Mouse (Mus musculus): ENCODE measurements around the gene Slc35e3. TPM values are rescaled to one million over a fixed set of nuclear protein-coding genes. Genes with fewer than 3 reads are reported as not detected.

Gene Slc35e3
- 26.4 and 26.9 TPM in 2 replicates for polyA plus RNA-seq (2015; fragmentation: Nextera tagmentation; extraction: Ambion mirVana)

- peaks cover 22% of the 10 kb centered on the region for H3K4me1 ChIP-seq
- H3K27me3 ChIP-seq (replicated peaks) = no peaks in the 10 kb centered on the region
- peak within 1 kb of the TSS; percentile 61 for H3K4me3 ChIP-seq (replicated peaks)
- 14% methylated on average over 46 of the region's 46 CpGs for WGBS
- peak within 1 kb of the TSS; percentile 71 for H3K4me2 ChIP-seq
- peak within 1 kb of the TSS; percentile 67 for H3K27ac ChIP-seq (replicated peaks)
- H3K9me3 ChIP-seq (replicated peaks) = no peaks in the 10 kb centered on the region
- peak; percentile 97 for ATAC-seq (ENCODE audit: low FRiP score)
- H3K36me3 ChIP-seq = peaks cover 15% of the 10 kb centered on the region
- H3K9ac ChIP-seq (replicated peaks) = peak within 1 kb of the TSS; percentile 77
These were observed at the start of gene Slc35e3 for GRCm38 (mm10) chr10:117746297-117746883. Gene Slc35e3, minus strand, starts transcription at chr10:117746365.

GRCm38 (mm10) chr10:117795206-117795605 lies 49.0 kb upstream of the Slc35e3 start:
- 0 out of 2 replicates have a peak, but pooled peaks cover 3% of the 10 kb centered on the region for H3K9me3 ChIP-seq (replicated peaks)
- H3K4me2 ChIP-seq = no peak overlapping the region
- no peak overlapping the region for H3K9ac ChIP-seq (replicated peaks)
- 80% methylated on average over 4 of the region's 4 CpGs for WGBS
- H3K27ac ChIP-seq (replicated peaks) = no peak overlapping the region
- H3K4me3 ChIP-seq (replicated peaks) = no peak overlapping the region
- no peaks in the 10 kb centered on the region for H3K27me3 ChIP-seq (replicated peaks)
- no peak for ATAC-seq (ENCODE audit: low FRiP score)
- peaks cover 21% of the 10 kb centered on the region for H3K4me1 ChIP-seq
- no peaks in the 10 kb centered on the region for H3K36me3 ChIP-seq

- H3K9ac ChIP-seq (replicated peaks) = 0 out of 2 replicates have a peak overlapping the region, but pooled peaks have one; percentile 48
These were observed 47.4 kb upstream of the Slc35e3 start for GRCm38 (mm10) chr10:117793436-117794030.

DNA sequence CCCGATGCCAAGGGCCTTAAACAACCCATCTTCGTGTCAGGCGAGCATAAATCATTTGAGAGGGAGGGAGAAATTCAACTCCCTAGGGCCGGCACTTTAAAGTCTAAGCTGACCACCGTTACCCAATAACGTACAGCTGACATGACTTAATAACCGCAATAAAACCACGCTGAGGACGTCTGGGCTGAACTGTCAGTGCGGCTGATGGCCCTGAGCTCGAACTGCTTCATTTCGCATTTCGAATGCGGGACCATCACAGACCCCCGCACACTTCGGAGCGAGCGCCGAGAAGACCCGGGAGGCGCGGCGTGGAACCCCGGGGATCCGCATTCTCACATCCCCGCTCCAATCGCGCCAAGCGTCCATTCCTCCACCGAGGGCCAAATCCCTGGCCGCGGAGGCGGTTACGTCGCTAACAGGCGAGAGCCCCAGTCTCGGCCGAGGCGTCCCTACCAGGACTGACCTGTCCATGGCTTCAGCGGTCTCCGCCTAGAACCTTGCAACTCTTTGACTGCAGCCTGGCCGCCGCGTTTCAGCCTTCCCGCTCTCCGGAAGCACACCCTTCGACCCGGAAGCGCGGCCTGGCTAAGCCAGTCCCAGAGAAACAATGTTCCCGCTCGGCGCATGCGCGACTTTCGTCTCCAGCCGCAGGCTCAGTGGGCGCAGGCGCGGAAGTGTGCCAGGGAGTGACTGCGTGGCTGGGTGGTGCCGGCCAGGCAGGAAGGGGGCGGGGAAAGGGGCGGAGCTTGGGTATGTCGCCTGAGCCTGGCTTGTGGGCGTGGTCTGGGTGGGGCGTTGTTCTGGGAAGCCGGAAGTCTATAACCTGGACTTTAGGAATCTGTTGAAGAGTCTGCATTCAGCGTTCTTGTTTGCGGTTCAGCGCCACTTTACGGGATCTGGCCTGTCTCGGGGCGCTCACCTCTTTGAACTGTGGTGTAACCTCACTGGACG lies 46.3 kb upstream of the Slc35e3 start, which contains the start of gene Nup107:
Gene Nup107 (minus strand): TSS at position 565 of the 951 bp plus-strand sequence.
- Histone ChIP-seq H3K4me3 (replicated peaks) (peak within 1 kb of the TSS; percentile 93), H3K27me3 (replicated peaks) (no peaks in the 10 kb centered on the region), H3K36me3 (peaks cover 5% of the 10 kb centered on the region; the same call in 1 of the 2 replicates), H3K27ac (replicated peaks) (peak within 1 kb of the TSS; percentile 79), H3K4me2 (peak within 1 kb of the TSS; percentile 85), H3K9ac (replicated peaks) (peak within 1 kb of the TSS; percentile 72), H3K4me1 (peaks cover 21% of the 10 kb centered on the region), H3K9me3 (replicated peaks) (0 out of 2 replicates have a peak, but pooled peaks cover 3% of the 10 kb centered on the region)
- under 1% methylated on average over 75 of the region's 75 CpGs for WGBS
- peak; percentile 98 for ATAC-seq (ENCODE audit: low FRiP score)

More at GRCm38 (mm10) chr10:117793436-117794030, 47.4 kb upstream of the Slc35e3 start:
- Histone ChIP-seq H3K36me3 (no peaks in the 10 kb centered on the region), H3K4me3 (replicated peaks) (peak overlapping the region; percentile 93), H3K27me3 (replicated peaks) (no peaks in the 10 kb centered on the region), H3K4me1 (peaks cover 21% of the 10 kb centered on the region), H3K4me2 (peak overlapping the region; percentile 85), H3K9me3 (replicated peaks) (0 out of 2 replicates have a peak, but pooled peaks cover 3% of the 10 kb centered on the region), H3K27ac (replicated peaks) (peak overlapping the region; percentile 79)
- no peak for ATAC-seq (ENCODE audit: low FRiP score)
- 85% methylated on average over 11 of the region's 11 CpGs for WGBS

DNA sequence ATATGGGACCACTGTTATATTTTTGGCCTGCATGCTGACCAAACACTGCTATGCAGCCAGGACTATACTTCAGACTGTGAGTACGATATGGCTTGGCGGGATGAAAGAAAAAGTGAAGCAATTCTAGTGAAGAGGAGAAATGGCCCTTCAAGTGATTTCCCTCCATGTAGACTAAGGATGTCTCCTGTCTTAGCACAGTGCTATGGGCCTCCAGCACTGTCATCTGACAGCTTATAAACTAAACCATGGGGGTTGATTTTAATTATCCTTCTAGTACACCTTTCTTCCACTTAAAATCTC lies 45.0 kb upstream of the Slc35e3 start:
- H3K4me2 ChIP-seq = peak overlapping the region; percentile 85; the same call in 1 of the 2 replicates
- ATAC-seq (ENCODE audit: low FRiP score) = no peak
- H3K27me3 ChIP-seq (replicated peaks) = no peaks in the 10 kb centered on the region
- WGBS = 95% methylated on average over 2 of the region's 2 CpGs
- no peak overlapping the region for H3K9ac ChIP-seq (replicated peaks)
- no peaks in the 10 kb centered on the region for H3K9me3 ChIP-seq (replicated peaks)
- H3K4me1 ChIP-seq = peaks cover 21% of the 10 kb centered on the region
- H3K36me3 ChIP-seq = peaks cover 13% of the 10 kb centered on the region
- H3K4me3 ChIP-seq (replicated peaks) = no peak overlapping the region
- no peak overlapping the region for H3K27ac ChIP-seq (replicated peaks)

- H3K27ac ChIP-seq (replicated peaks) = no peak overlapping the region
These were observed 44.4 kb upstream of the Slc35e3 start for GRCm38 (mm10) chr10:117790421-117791170.

DNA sequence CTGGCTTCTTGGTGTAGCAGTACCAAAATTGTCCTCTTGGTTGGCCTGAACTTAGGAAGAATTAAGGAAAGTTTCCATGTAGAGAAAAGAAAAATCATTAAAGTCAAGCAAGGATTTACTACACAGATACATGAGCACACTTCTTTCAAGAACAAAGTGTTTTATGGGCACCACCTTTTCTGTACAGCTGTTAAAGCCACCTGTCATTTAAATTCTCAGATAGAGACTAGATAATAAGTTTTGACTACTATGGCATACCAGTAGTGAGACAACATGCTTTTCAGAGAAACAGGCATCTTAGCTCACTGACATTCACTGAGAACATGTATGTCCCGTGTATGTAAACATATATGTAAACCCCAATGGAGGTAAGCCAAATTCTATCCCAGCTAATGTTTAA lies 43.8 kb upstream of the Slc35e3 start:
- no peak overlapping the region for H3K27ac ChIP-seq (replicated peaks)
- no peak overlapping the region for H3K9ac ChIP-seq (replicated peaks)
- no peak overlapping the region for H3K4me3 ChIP-seq (replicated peaks)
- WGBS = 97% methylated on average over 1 of the region's 1 CpGs
- H3K9me3 ChIP-seq (replicated peaks) = no peaks in the 10 kb centered on the region
- H3K4me1 ChIP-seq = peaks cover 21% of the 10 kb centered on the region
- H3K4me2 ChIP-seq = no peak overlapping the region
- peaks cover 20% of the 10 kb centered on the region for H3K36me3 ChIP-seq
- ATAC-seq (ENCODE audit: low FRiP score) = no peak
- no peaks in the 10 kb centered on the region for H3K27me3 ChIP-seq (replicated peaks)

More at GRCm38 (mm10) chr10:117790421-117791170, 44.4 kb upstream of the Slc35e3 start:
- H3K4me3 ChIP-seq (replicated peaks) = no peak overlapping the region
- no peak overlapping the region for H3K4me2 ChIP-seq
- no peaks in the 10 kb centered on the region for H3K9me3 ChIP-seq (replicated peaks)
- WGBS = 95% methylated on average over 17 of the region's 17 CpGs
- no peak overlapping the region for H3K9ac ChIP-seq (replicated peaks)
- ATAC-seq (ENCODE audit: low FRiP score) = no peak
- H3K27me3 ChIP-seq (replicated peaks) = no peaks in the 10 kb centered on the region
- H3K36me3 ChIP-seq = peaks cover 19% of the 10 kb centered on the region
- H3K4me1 ChIP-seq = peaks cover 21% of the 10 kb centered on the region

- Histone ChIP-seq H3K9me3 (replicated peaks) (no peaks in the 10 kb centered on the region), H3K4me2 (no peak overlapping the region), H3K36me3 (peaks cover 58% of the 10 kb centered on the region), H3K4me1 (no peaks in the 10 kb centered on the region), H3K9ac (replicated peaks) (no peak overlapping the region), H3K27me3 (replicated peaks) (no peaks in the 10 kb centered on the region), H3K27ac (replicated peaks) (no peak overlapping the region), H3K4me3 (replicated peaks) (no peak overlapping the region)
- 97% methylated on average over 7 of the region's 7 CpGs for WGBS
- no peak for ATAC-seq (ENCODE audit: low FRiP score)
These were observed 38.5 kb upstream of the Slc35e3 start for GRCm38 (mm10) chr10:117784646-117785045.

DNA sequence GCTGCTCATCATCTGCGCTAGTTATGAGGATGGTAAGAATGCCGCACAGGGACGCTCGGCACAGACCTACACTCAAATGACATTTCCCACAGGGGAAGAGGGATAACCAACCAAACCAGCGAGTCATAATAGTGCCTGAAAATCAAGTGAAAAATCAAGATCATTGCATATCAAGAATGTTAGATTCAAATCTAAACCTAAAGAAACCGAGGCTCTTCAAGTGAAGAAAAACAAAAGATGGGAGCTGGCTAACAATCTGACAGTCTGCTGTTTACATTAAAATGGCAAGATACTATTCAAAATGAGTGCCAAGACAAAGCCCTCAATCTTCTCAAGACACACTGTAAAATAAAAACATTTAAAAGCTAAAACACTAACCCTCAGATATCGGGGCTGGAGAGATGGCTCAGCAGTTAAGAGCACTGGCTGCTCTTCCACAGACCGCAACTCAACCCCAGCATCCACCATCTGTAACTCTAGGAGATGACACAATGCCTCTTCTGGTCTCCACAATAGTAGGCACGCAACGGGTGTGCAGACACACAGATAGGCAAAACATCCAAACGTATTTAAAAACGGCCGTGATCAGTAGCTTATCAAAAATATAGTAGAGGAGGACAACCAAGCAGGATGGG lies 37.7 kb upstream of the Slc35e3 start:
- H3K27ac ChIP-seq (replicated peaks) = no peak overlapping the region
- no peaks in the 10 kb centered on the region for H3K27me3 ChIP-seq (replicated peaks)
- H3K9ac ChIP-seq (replicated peaks) = no peak overlapping the region
- no peaks in the 10 kb centered on the region for H3K9me3 ChIP-seq (replicated peaks)
- no peak overlapping the region for H3K4me3 ChIP-seq (replicated peaks)
- H3K4me2 ChIP-seq = no peak overlapping the region
- peaks cover 61% of the 10 kb centered on the region for H3K36me3 ChIP-seq
- ATAC-seq (ENCODE audit: low FRiP score) = no peak
- WGBS = 95% methylated on average over 13 of the region's 13 CpGs
- H3K4me1 ChIP-seq = no peaks in the 10 kb centered on the region

- ATAC-seq (ENCODE audit: low FRiP score) = no peak
- H3K9ac ChIP-seq (replicated peaks) = no peak overlapping the region
- H3K27ac ChIP-seq (replicated peaks) = no peak overlapping the region
- H3K36me3 ChIP-seq = peaks cover 67% of the 10 kb centered on the region
- no peak overlapping the region for H3K4me3 ChIP-seq (replicated peaks)
- no peaks in the 10 kb centered on the region for H3K27me3 ChIP-seq (replicated peaks)
- H3K4me2 ChIP-seq = no peak overlapping the region
- no peaks in the 10 kb centered on the region for H3K9me3 ChIP-seq (replicated peaks)
- no peaks in the 10 kb centered on the region for H3K4me1 ChIP-seq
- WGBS = 96% methylated on average over 14 of the region's 14 CpGs
These were observed 36.5 kb upstream of the Slc35e3 start for GRCm38 (mm10) chr10:117782491-117783260.
